Mouse (Mus musculus): ENCODE measurements around the gene Bdnf.

Gene Bdnf

DNA sequence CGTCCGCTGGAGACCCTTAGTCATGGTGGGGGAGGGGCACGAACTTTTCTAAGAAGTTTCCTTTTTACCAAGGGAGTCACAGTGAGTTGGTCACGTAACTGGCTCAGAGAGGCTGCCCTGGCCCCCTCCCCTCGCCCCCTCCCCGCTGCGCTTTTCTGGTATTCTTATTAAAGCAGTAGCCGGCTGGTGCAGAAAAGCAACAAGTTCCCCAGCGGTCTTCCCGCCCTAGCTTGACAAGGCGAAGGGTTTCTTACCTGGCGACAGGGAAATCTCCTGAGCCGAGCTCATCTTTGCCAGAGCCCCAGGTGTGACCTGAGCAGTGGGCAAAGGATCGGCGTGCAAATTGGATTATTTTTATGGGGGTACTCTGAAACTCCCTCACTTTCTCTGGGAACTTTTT, at the start of gene Bdnf:
Gene Bdnf (plus strand): TSS at position 169 of the 400 bp plus-strand sequence.
- DNase-seq (ENCODE audit: low spot score in 2 of 2): no peak

DNA sequence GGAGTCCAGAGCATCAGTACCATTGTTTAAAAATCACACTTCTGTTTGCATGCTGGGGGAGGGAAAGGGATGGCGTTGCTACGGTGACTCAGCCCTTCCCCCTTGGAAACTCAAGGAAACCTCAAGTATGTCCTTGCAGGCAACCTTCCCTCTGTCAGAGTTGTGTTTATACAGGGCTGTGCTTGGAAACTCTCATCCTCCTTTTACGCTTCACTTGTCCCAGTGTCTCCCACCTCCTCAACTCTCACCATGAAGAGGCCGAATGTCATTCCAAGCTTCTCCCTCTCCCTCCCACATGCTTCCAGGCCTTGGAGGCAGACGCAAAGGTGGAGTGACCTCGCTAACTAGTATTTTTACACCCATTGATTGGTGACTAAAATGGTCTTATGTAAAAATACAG, 47.6 kb upstream of the Bdnf start:
- DNase-seq (ENCODE audit: low spot score in 2 of 2): no peak

DNA sequence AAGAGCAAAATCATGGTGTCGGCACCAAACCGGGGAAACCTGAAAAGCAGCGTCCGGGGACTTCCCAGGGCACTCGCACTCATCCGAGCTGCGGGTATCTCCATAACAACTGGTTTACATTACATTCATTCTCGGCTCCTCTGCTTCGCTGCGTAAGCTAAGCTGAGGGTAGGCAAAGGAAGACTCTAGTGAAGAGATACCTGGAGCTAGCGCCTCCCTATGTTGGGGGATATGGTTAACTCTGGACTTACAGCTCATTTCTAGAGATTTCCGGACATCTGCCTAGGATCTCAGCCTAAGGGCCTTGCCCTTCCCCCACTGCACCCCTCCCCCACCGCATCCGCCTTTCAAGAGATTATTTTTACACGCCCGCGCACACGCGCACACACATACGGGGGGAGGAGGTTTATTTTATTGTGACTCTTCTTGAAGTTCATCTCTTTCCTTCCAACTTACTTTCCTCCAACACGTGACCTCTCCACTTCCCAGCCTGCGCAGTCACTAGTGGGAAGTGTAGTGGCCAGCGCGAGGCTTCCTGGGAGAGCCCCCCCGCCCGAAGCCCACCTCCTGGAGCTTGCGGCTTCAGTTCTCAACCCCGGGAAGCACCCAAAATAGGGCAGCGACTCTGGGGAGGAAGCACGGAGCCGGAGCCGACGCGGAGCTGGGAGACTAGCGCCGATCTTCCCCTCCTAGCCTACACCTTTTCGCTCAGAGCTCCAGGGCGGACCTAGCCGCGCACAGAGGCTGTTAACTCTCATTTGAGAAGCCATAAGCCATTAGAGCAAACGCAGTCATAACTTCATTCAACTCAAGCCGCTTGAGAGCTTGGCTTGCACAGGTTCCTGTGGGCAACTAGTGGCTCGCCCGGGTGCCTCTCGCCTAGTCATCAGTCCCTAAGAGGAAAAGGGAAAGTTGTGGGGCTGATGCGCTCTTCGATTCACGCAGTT, 718 bp upstream of the Bdnf start:
- DNase-seq (ENCODE audit: low spot score in 2 of 2): peak in 1 of 2 experiments; percentile 26

- no peak for DNase-seq (ENCODE audit: low spot score in 2 of 2)
Measured at GRCm38 (mm10) chr2:109675051-109675450, 551 bp downstream of the Bdnf start.

GRCm38 (mm10) chr2:109675973-109676617, 1.6 kb downstream of the Bdnf start:
- DNase-seq (ENCODE audit: low spot score in 2 of 2): peak in 1 of 2 experiments; percentile 30

- no peak for DNase-seq (ENCODE audit: low spot score in 2 of 2)
Measured at GRCm38 (mm10) chr2:109676618-109676974, 2.1 kb downstream of the Bdnf start.

GRCm38 (mm10) chr2:109677221-109678089, 3.0 kb downstream of the Bdnf start:
- peak; percentile 17 to 23 for DNase-seq (ENCODE audit: low spot score in 2 of 2)

GRCm38 (mm10) chr2:109678090-109678409, 3.5 kb downstream of the Bdnf start:
- peak; percentile 47 to 71 for DNase-seq (ENCODE audit: low spot score in 2 of 2)

DNA sequence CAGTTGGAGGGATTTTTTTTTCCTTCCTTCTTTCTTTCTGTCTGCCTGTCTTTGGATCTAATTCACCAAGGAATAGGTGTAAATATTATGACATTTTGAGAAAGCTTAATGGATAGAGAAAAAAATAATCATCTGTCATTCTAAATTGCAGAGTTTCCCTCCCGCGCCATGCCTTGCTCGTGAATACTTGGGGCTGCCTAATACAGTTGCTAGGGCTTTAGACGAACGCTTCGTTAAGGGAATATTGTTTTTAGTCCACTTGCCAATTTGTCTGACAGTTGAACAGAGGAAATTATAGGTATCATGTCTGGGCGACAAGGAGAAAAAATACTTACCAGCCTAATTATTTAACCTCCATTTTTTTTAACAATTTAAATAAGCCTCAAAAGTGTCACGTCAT, 4.0 kb downstream of the Bdnf start:
- DNase-seq (ENCODE audit: low spot score in 2 of 2): no peak

- DNase-seq (ENCODE audit: low spot score in 2 of 2): no peak
Measured at GRCm38 (mm10) chr2:109679446-109679845, 4.9 kb downstream of the Bdnf start.

- DNase-seq (ENCODE audit: low spot score in 2 of 2): no peak
Measured at GRCm38 (mm10) chr2:109681071-109681470, 6.6 kb downstream of the Bdnf start.

DNA sequence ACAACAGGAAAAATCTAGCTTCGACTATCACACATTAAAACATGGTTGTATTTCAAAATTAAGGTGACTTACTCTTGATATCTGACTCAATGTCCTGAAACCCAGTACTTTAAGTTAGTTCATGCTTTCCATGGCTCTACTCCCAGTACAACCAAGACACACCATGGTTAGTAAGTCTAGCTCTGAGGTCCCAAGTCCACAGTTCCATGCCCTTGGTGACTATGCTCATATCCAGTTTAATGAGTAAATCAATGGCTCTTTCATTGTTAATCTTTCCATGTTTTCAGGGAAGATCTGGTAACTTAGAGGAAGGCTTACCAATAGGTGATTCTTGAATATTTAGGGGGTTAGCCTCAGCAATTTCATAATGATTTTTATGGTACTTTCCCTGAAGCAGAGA, 14.2 kb downstream of the Bdnf start:
- no peak for DNase-seq (ENCODE audit: low spot score in 2 of 2)

DNA sequence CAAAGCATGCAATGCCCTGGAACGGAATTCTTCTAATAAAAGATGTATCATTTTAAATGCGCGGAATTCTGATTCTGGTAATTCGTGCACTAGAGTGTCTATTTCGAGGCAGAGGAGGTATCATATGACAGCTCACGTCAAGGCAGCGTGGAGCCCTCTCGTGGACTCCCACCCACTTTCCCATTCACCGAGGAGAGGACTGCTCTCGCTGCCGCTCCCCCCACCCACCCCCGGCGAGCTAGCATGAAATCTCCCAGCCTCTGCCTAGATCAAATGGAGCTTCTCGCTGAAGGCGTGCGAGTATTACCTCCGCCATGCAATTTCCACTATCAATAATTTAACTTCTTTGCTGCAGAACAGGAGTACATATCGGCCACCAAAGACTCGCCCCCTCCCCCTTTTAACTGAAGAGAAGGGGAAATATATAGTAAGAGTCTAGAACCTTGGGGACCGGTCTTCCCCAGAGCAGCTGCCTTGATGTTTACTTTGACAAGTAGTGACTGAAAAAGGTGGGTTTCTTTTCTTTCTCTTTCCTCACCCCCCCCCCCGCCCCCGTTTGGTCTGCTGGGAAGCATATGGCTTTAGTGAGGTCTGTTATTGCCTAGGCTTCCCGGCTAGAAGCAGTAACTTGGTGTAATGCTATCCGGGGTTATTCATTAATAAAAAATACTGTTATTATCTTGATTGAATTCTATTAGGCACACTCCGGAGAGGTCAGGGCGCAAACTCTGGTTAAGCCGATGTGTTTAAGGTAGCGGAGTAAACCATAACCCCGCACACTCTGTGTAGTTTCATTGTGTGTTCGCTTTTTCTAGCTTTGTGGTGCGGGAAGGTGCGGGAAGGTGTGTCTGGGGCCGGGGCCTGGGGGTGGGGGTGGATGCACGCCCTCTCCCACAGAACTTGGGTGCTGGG, 18.0 kb downstream of the Bdnf start:
- DNase-seq (ENCODE audit: low spot score in 2 of 2): no peak

- DNase-seq (ENCODE audit: low spot score in 2 of 2): peak in 1 of 2 experiments; percentile 28
Measured at GRCm38 (mm10) chr2:109693178-109694115, 18.9 kb downstream of the Bdnf start.

- DNase-seq (ENCODE audit: low spot score in 2 of 2): peak in 1 of 2 experiments; percentile 16
Measured at GRCm38 (mm10) chr2:109694116-109694837, 19.8 kb downstream of the Bdnf start.

- peak; percentile 53 to 66 for DNase-seq (ENCODE audit: low spot score in 2 of 2)
Measured at GRCm38 (mm10) chr2:109694838-109695225, 20.3 kb downstream of the Bdnf start.

DNA sequence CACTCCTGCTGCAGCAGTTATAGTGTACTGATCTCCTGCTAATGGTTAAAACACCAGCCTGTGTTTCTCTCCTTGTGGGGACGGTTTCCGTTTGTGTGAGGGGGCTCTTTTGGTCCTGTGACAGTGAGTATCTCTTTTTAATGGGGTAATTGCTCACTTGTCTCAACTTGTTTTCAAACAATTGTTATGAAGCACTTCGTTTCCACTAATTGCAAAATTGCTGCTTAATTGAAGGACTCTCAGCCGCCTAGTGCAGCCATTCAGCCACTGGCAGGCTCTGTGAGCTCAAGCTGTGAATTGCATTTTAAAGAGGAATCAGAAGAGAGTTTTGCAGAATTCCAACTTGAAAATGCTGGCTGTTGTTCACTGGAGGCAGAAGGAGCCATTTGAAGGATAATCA, 22.7 kb downstream of the Bdnf start:
- no peak for DNase-seq (ENCODE audit: low spot score in 2 of 2)

DNA sequence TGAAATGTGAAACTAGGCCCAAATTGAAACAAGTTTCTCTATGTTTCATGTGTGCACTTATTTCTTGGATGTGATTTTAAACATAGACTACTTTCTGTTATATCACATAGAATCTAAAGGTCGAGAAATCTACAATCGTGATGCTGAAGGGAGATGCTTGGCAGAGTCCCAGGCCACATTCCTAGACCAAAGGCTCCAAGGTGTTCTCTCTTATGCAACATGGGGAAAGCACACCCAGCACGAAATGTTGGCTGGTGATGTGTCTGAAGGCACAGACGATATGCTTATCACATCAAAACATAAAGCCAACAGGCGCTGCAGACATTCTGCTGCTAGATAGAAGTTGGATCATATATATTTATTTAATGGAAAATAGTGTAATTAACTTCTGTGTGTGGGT, 25.8 kb downstream of the Bdnf start:
- no peak for DNase-seq (ENCODE audit: low spot score in 2 of 2)

- no peak for DNase-seq (ENCODE audit: low spot score in 2 of 2)
Measured at GRCm38 (mm10) chr2:109703588-109703987, 29.1 kb downstream of the Bdnf start.

Data from frontal cortex, postnatal 25 days (tissue).